Mouse (Mus musculus) intestine, embryonic 14.5 days (tissue): ENCODE results near the gene Wdr3. TPM values are rescaled to one million over a fixed set of nuclear protein-coding genes. Genes with fewer than 3 reads are reported as not detected.
A peak's percentile ranks its signal among the peaks of the same experiment; 100 is the strongest.

Source experiments
- ATAC-seq: fragments of 200-750 bp; cut with Nextera tagmentation; replicated peaks from 2 replicates; pipeline ENCODE4 v1.8.0; 2017; ENCODE audit warnings: low read depth, moderate number of reproducible peaks, moderate TSS enrichment, moderate library complexity; ENCODE audit not compliant: low FRiP score, low TSS enrichment
- DNase-seq: peaks from one replicate; pipeline ENCODE4 v3.0.0-alpha.2; 2018; ENCODE audit warnings: low spot score
- H3K27ac ChIP-seq: fragments of 300-500 bp; sonication (generic); 2 replicates; pipeline ENCODE4 v1.5.1; 2014; ENCODE audit warnings: low read depth, mild to moderate bottlenecking, control low read depth
- H3K27me3 ChIP-seq: fragments of 300-500 bp; sonication (generic); replicated peaks from 2 replicates; pipeline ENCODE4 v1.6.1; 2014; ENCODE audit warnings: low read length, control low read depth; ENCODE audit not compliant: control insufficient read depth, insufficient read depth
- H3K36me3 ChIP-seq: fragments of 300-500 bp; sonication (generic); 2 replicates; pipeline ENCODE4 v1.6.1; 2014; ENCODE audit warnings: low read length, control low read depth; ENCODE audit not compliant: control insufficient read depth, insufficient read depth
- H3K4me1 ChIP-seq: fragments of 300-500 bp; sonication (generic); replicated peaks from 2 replicates; pipeline ENCODE4 v1.6.1; 2014; ENCODE audit warnings: low read length, control low read depth, mixed read lengths; ENCODE audit not compliant: control insufficient read depth, insufficient read depth
- H3K4me2 ChIP-seq: fragments of 300-500 bp; sonication (generic); 2 replicates; pipeline ENCODE4 v1.6.1; 2014; ENCODE audit warnings: low read length
- H3K4me3 ChIP-seq: fragments of 300-500 bp; sonication (generic); 2 replicates; pipeline ENCODE4 v1.5.1; 2014; ENCODE audit warnings: low read depth, low read length, control low read depth, mixed read lengths
- H3K9ac ChIP-seq: fragments of 300-500 bp; sonication (generic); 2 replicates; pipeline ENCODE4 v1.6.1; 2014; ENCODE audit warnings: mild to moderate bottlenecking, low read length
- H3K9me3 ChIP-seq: fragments of 300-500 bp; sonication (generic); 2 replicates; pipeline ENCODE4 v1.6.1; 2016; ENCODE audit warnings: low read length, control low read depth; ENCODE audit not compliant: control insufficient read depth
- WGBS: fragments of 180-500 bp; shearing (Covaris S2); extraction: QIAGEN DNeasy Blood & Tissue Kit; methylation state at CpG from one replicate; pipeline ENCODE4 v1.1.7; 2014; 5-methylcytosine and 5-hydroxymethylcytosine counted together
- polyA plus RNA-seq: library from polyadenylated mRNA; unstranded; fragments of >200 nt; fragmentation: Nextera tagmentation; extraction: Ambion mirVana; gene quantifications from 2 replicates; pipeline ENCODE4 v1.2.1, GENCODE M21; 2014

The Wdr3 gene
- polyA plus RNA-seq, 1 experiment from 2014 or later: 43.5 TPM

GRCm38 (mm10) chr3:100163556-100163955, 1.3 kb upstream of the Wdr3 start:
- H3K4me3 ChIP-seq: no peak overlapping the region
- H3K27ac ChIP-seq: no peak overlapping the region
- peaks cover 18% of the 10 kb centered on the region for H3K36me3 ChIP-seq
- no peak overlapping the region for H3K9ac ChIP-seq
- DNase-seq (no peak), ATAC-seq (no peak)
- H3K4me1 ChIP-seq: peaks cover 8% of the 10 kb centered on the region
- H3K27me3 ChIP-seq: no peaks in the 10 kb centered on the region
- WGBS: 86% methylated on average over 2 of the region's 2 CpGs
- H3K9me3 ChIP-seq: no peaks in the 10 kb centered on the region
- no peak overlapping the region for H3K4me2 ChIP-seq

- H3K9ac ChIP-seq: peak overlapping the region; percentile 68
- peak overlapping the region; percentile 78 for H3K4me2 ChIP-seq
- H3K27me3 ChIP-seq: no peaks in the 10 kb centered on the region
- H3K27ac ChIP-seq: peak overlapping the region; percentile 64; the same call in 1 of the 2 replicates
- H3K4me1 ChIP-seq: peaks cover 8% of the 10 kb centered on the region
- H3K4me3 ChIP-seq: peak overlapping the region; percentile 92
- H3K9me3 ChIP-seq: no peaks in the 10 kb centered on the region
- WGBS: 2% methylated on average over 35 of the region's 35 CpGs
- DNase-seq: peak; percentile 51
- H3K36me3 ChIP-seq: peaks cover 30% of the 10 kb centered on the region
- ATAC-seq: no peak; the same call in 1 of the 2 replicates
These were observed 417 bp downstream of the Wdr3 start for GRCm38 (mm10) chr3:100161665-100162314.

GRCm38 (mm10) chr3:100160682-100161445, 1.3 kb downstream of the Wdr3 start:
- peak overlapping the region; percentile 78 for H3K4me2 ChIP-seq
- peaks cover 8% of the 10 kb centered on the region for H3K4me1 ChIP-seq
- peak overlapping the region; percentile 68 for H3K9ac ChIP-seq
- no peak overlapping the region for H3K27ac ChIP-seq
- no peaks in the 10 kb centered on the region for H3K27me3 ChIP-seq
- 88% methylated on average over 15 of the region's 15 CpGs for WGBS
- H3K36me3 ChIP-seq: peaks cover 40% of the 10 kb centered on the region
- DNase-seq (no peak), ATAC-seq (no peak)
- H3K9me3 ChIP-seq: no peaks in the 10 kb centered on the region
- H3K4me3 ChIP-seq: peak overlapping the region; percentile 92; the same call in 1 of the 2 replicates

GRCm38 (mm10) chr3:100122445-100122844, 39.8 kb downstream of the Wdr3 start:
- H3K27me3 ChIP-seq: no peaks in the 10 kb centered on the region
- no peaks in the 10 kb centered on the region for H3K36me3 ChIP-seq
- no peak overlapping the region for H3K9ac ChIP-seq
- DNase-seq (no peak), ATAC-seq (no peak)
- peak overlapping the region; percentile 27; the same call in 1 of the 2 replicates for H3K27ac ChIP-seq
- H3K9me3 ChIP-seq: no peaks in the 10 kb centered on the region
- H3K4me1 ChIP-seq: 0 out of 2 replicates have a peak, but pooled peaks cover 3% of the 10 kb centered on the region
- WGBS: 36% methylated on average over 1 of the region's 1 CpGs
- H3K4me3 ChIP-seq: no peak overlapping the region
- H3K4me2 ChIP-seq: no peak overlapping the region

- WGBS: 53% methylated on average over 2 of the region's 2 CpGs
- ATAC-seq (no peak), DNase-seq (no peak)
- H3K9ac ChIP-seq: no peak overlapping the region
- no peaks in the 10 kb centered on the region for H3K27me3 ChIP-seq
- 0 out of 2 replicates have a peak, but pooled peaks cover 3% of the 10 kb centered on the region for H3K4me1 ChIP-seq
- H3K4me3 ChIP-seq: no peak overlapping the region
- no peak overlapping the region for H3K4me2 ChIP-seq
- H3K27ac ChIP-seq: no peak overlapping the region
- no peaks in the 10 kb centered on the region for H3K36me3 ChIP-seq
- H3K9me3 ChIP-seq: no peaks in the 10 kb centered on the region
These were observed 40.2 kb downstream of the Wdr3 start for GRCm38 (mm10) chr3:100121961-100122360.

GRCm38 (mm10) chr3:100118681-100119080, 43.5 kb downstream of the Wdr3 start:
- 78% methylated on average over 2 of the region's 2 CpGs for WGBS
- Histone ChIP-seq H3K9me3 (no peaks in the 10 kb centered on the region), H3K4me1 (0 out of 2 replicates have a peak, but pooled peaks cover 3% of the 10 kb centered on the region), H3K27me3 (no peaks in the 10 kb centered on the region), H3K9ac (no peak overlapping the region), H3K4me3 (no peak overlapping the region), H3K4me2 (no peak overlapping the region), H3K27ac (no peak overlapping the region), H3K36me3 (no peaks in the 10 kb centered on the region)
- DNase-seq (no peak), ATAC-seq (no peak)

GRCm38 (mm10) chr3:100106736-100107135, 55.5 kb downstream of the Wdr3 start:
- Histone ChIP-seq H3K9ac (no peak overlapping the region), H3K4me2 (no peak overlapping the region), H3K36me3 (no peaks in the 10 kb centered on the region), H3K9me3 (no peaks in the 10 kb centered on the region), H3K4me3 (no peak overlapping the region), H3K27me3 (no peaks in the 10 kb centered on the region), H3K4me1 (peaks cover 4% of the 10 kb centered on the region; the same call in 1 of the 2 replicates), H3K27ac (no peak overlapping the region)
- no peak for DNase-seq
- WGBS: 82% methylated on average over 2 of the region's 2 CpGs
- ATAC-seq: no peak

- 95% methylated on average over 3 of the region's 3 CpGs for WGBS
- ATAC-seq: no peak
- no peak for DNase-seq
These were observed 59.7 kb downstream of the Wdr3 start for GRCm38 (mm10) chr3:100102386-100103092.

More at GRCm38 (mm10) chr3:100102386-100103092, 59.7 kb downstream of the Wdr3 start:
- peaks cover 3% of the 10 kb centered on the region; the same call in 1 of the 2 replicates for H3K4me1 ChIP-seq
- no peak overlapping the region for H3K9ac ChIP-seq
- no peak overlapping the region for H3K27ac ChIP-seq
- H3K9me3 ChIP-seq: no peaks in the 10 kb centered on the region
- no peaks in the 10 kb centered on the region for H3K27me3 ChIP-seq
- H3K4me2 ChIP-seq: no peak overlapping the region
- no peaks in the 10 kb centered on the region for H3K36me3 ChIP-seq
- H3K4me3 ChIP-seq: no peak overlapping the region
